Mouse (Mus musculus) C2C12 (cell line): ENCODE measurements around the gene Hibadh. TPM values are rescaled to one million over a fixed set of nuclear protein-coding genes. Genes with fewer than 3 reads are reported as not detected.

Source experiments
- H3K27me3 ChIP-seq: one replicate; pipeline ENCODE4 v1.6.1; 2011; ENCODE audit not compliant: control insufficient read depth, insufficient read depth, insufficient read length
- H3K36me3 ChIP-seq: one replicate; pipeline ENCODE4 v1.6.1; 2011; ENCODE audit not compliant: control insufficient read depth, insufficient read depth
- H3K4me3 ChIP-seq: one replicate; pipeline ENCODE4 v1.5.1; 2011; ENCODE audit warnings: mild to moderate bottlenecking, control low read depth; ENCODE audit not compliant: poor library complexity, insufficient read depth, severe bottlenecking
- H3K79me2 ChIP-seq: one replicate; pipeline ENCODE4 v1.6.1; 2011; ENCODE audit not compliant: control insufficient read depth, insufficient read depth
- H3K79me3 ChIP-seq: one replicate; pipeline ENCODE4 v1.6.1; 2011; ENCODE audit warnings: low read depth, control low read depth
- H3ac ChIP-seq: one replicate; pipeline ENCODE3; 2011; ENCODE audit warnings: low read depth; ENCODE audit not compliant: control insufficient read depth, insufficient read length
- CEBPB ChIP-seq: IDR thresholded peaks from one replicate; pipeline ENCODE4 v1.6.1; 2011; ENCODE audit warnings: low read depth, mild to moderate bottlenecking, control low read depth, moderate library complexity
- CTCF ChIP-seq: IDR thresholded peaks from one replicate; pipeline ENCODE4 v1.5.1; 2011; ENCODE audit not compliant: control insufficient read depth, insufficient read depth, insufficient read length
- FOSL1 ChIP-seq: IDR thresholded peaks from one replicate; pipeline ENCODE4 v1.8.0; 2011; ENCODE audit warnings: mild to moderate bottlenecking, low read length; ENCODE audit not compliant: poor library complexity, insufficient read depth, severe bottlenecking
- MAX ChIP-seq: IDR thresholded peaks from one replicate; pipeline ENCODE4 v1.6.1; 2011; ENCODE audit warnings: mild to moderate bottlenecking, control low read depth
- MYOD1 ChIP-seq: IDR thresholded peaks from one replicate; pipeline ENCODE4 v1.6.1; 2011; ENCODE audit warnings: low read depth; ENCODE audit not compliant: control insufficient read depth, insufficient read length
- MYOG ChIP-seq: IDR thresholded peaks from one replicate; pipeline ENCODE4 v1.6.1; 2011; ENCODE audit not compliant: control insufficient read depth, insufficient read length; ENCODE audit errors: extremely low read depth
- USF1 ChIP-seq: IDR thresholded peaks from one replicate; pipeline ENCODE4 v1.6.1; 2011; ENCODE audit warnings: low read depth, mild to moderate bottlenecking, control low read depth, moderate library complexity
- polyA plus RNA-seq: library from polyadenylated mRNA; unstranded; fragments of >200 nt; fragmentation: generic; extraction: Trizol; gene quantifications from one replicate; pipeline ENCODE4 v1.2.1, GENCODE M21; 2012; ENCODE audit warnings: missing spikeins

Hibadh gene
- polyA plus RNA-seq, 1 experiment = 26.6 TPM

DNA sequence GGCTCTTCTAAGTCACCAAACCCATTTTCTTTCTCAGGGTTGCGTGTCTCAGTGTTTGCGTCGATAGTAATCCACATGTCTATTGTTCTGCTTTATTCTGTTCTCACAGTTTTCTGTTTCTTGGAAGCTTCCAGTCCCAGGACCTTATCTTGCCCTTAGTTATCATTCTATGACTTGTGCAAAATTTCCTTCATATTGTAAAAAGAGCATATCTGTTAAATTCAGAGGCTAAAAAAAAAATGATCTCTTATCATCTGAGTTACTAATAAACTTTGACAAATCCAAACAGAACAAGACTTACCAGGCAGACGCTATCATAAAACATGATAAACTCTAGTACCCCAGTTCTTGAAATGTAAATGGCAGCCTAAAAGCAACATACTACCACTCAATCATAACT is 11.0 kb downstream of the Hibadh start:
- H3K4me3 ChIP-seq = no peak overlapping the region
- H3ac ChIP-seq = no peak overlapping the region
- TF ChIP-seq USF1 (no peak), CEBPB (no peak), MYOD1 (no peak), FOSL1 (no peak), CTCF (no peak), MYOG (no peak), MAX (no peak)
- H3K79me2 ChIP-seq = peaks cover under 1% of the 10 kb centered on the region
- no peaks in the 10 kb centered on the region for H3K27me3 ChIP-seq
- no peaks in the 10 kb centered on the region for H3K36me3 ChIP-seq
- H3K79me3 ChIP-seq = no peaks in the 10 kb centered on the region

DNA sequence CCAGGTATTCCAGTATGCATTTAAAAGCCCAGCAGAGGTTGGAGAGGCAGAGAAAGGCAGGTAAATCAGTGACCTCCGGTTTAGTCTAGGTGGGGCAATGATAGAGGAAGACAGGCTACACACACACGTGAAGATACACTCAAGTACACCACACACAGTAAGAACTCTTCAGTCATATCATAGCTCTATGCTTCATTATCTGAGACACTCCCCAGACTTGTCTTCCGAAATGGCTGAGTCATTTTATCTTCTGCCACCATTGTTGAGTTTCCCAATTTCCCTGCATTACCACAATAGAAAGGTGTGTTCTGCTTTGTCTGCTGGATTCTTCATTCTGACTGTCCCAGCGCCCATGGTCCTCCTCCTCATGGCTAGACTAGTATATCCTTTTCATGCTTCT is 13.5 kb downstream of the Hibadh start:
- no peaks in the 10 kb centered on the region for H3K79me2 ChIP-seq
- no peak for TF ChIP-seq CTCF
- H3K27me3 ChIP-seq = no peaks in the 10 kb centered on the region

DNA sequence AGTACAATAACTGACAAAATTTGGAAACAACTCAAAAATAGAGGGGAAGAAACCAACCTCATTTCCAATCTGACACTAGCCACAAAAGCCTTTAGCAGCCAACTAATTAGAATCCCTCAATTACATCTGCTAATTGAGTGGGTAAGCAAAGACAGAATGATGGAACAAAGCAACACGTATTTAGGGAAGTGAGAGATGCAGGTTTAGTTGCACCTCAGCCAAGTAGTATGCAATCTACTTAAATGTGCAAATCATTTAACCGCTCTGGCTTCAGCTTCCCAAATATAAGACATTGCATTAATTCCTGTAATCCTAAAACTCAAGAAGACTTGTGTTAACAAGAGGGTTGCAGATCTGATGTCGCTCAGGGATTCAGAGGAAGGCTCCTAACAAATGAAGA is 16.4 kb downstream of the Hibadh start:
- H3K4me3 ChIP-seq = no peak overlapping the region

More for the DNA sequence above, 13.5 kb downstream of the Hibadh start:
- Histone ChIP-seq H3K4me3 (no peak overlapping the region), H3ac (no peak overlapping the region), H3K36me3 (no peaks in the 10 kb centered on the region), H3K79me3 (no peaks in the 10 kb centered on the region)

DNA sequence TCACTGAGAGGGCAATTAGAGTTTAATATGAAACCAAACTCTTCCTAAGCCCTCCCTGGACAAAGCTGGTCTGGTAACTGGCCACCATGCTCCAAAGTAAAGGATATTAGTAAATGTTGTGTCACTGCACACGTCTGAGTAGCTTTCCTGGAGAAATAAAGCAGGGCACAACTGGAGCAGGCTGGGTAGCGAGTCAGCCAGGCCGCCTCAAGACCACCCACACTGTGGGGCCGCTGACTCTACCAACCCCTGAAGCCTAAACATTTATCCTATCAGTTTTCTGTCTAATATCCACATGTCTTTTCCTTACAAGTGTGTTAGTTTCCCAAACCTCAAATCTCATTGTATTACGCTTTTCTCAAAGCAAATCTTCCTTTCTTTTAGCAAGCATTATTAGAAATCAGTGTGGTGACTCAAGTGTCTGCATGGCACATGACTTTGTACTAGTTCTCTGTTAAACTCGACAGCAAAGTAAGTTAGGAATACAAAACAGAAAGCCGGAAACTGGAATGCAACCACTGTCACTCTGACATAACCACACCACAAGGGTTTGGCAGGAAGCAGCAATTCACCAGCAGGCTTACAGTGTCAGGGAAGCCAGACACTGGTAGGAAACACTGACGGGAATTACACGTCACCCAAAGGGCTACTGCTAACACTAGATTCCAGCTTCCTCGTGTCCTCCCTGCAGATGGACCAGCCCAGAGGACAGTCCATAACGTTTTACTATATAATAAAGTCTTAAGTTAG is 18.3 kb downstream of the Hibadh start:
- no peaks in the 10 kb centered on the region for H3K79me3 ChIP-seq
- TF ChIP-seq CTCF (no peak), FOSL1 (no peak), MYOG (no peak), CEBPB (no peak), MYOD1 (peak; percentile 16), USF1 (peak; percentile 48), MAX (no peak)
- H3K4me3 ChIP-seq = no peak overlapping the region
- H3K36me3 ChIP-seq = no peaks in the 10 kb centered on the region
- peak overlapping the region; percentile 23 for H3ac ChIP-seq
- H3K79me2 ChIP-seq = no peaks in the 10 kb centered on the region
- no peaks in the 10 kb centered on the region for H3K27me3 ChIP-seq

More for the DNA sequence above, 16.4 kb downstream of the Hibadh start:
- no peaks in the 10 kb centered on the region for H3K79me3 ChIP-seq
- no peaks in the 10 kb centered on the region for H3K79me2 ChIP-seq
- no peaks in the 10 kb centered on the region for H3K36me3 ChIP-seq
- no peaks in the 10 kb centered on the region for H3K27me3 ChIP-seq
- no peak overlapping the region for H3ac ChIP-seq
- TF ChIP-seq USF1 (no peak), MYOD1 (no peak), MAX (no peak), CTCF (no peak), FOSL1 (no peak), MYOG (no peak), CEBPB (no peak)

DNA sequence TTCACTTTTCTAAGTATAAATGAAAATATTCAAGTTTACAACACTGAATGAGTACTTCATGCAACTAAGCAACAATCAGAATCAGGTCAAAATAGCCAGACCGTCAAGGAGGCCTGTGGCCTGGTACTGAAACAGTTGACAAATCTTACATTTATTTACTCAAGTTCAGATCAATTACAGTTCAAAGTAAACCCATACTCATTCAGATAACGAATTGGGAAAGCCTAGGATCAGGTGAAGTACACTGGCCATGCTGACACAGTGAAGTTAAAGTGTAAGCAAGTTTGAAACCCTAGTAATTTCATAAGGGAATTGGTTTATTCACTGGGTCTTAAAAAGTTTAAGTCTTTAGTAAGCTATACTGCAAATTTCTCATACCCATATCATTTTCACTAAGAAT is 20.1 kb downstream of the Hibadh start:
- Histone ChIP-seq H3K79me3 (no peaks in the 10 kb centered on the region), H3K27me3 (no peaks in the 10 kb centered on the region), H3K36me3 (no peaks in the 10 kb centered on the region), H3K4me3 (no peak overlapping the region), H3K79me2 (no peaks in the 10 kb centered on the region), H3ac (no peak overlapping the region)
- TF ChIP-seq FOSL1 = no peak
- TF ChIP-seq USF1 = no peak
- no peak for TF ChIP-seq CTCF
- TF ChIP-seq MYOG = no peak
- TF ChIP-seq CEBPB = no peak
- no peak for TF ChIP-seq MAX
- TF ChIP-seq MYOD1 = no peak

DNA sequence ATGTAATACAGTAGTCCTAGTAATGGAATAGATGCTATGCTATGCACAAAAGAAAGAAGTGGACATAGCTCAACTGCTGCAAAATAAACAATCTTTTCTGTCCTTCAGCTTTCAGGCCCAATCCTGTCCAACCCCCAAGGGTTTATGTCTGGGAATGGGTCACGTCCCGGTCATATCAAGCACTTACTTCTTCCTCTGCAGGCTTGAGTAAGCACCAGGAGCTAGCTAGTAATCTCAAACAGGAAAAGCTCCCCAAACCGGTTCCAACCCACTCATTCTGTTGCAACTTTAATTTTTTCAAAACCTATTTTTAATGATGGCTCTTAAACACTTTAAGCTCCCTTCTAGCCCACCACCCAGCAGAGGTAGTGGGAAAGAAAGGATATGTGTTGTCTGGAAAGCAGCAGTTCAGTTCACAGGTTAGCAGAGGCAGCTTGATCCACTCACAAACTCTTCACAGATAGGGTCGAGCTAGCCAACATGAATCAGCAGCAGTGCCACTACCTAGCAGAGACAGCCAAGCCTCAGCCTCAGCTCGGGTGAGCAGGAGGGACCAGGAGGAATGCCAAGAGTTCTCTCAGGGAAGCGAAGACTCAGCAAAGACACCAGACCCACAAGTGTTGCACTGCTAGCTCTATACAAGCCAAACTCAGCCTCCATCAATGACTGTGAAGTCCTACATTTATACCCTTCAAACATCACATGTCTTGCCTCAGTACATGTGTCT is 30.4 kb downstream of the Hibadh start:
- no peaks in the 10 kb centered on the region for H3K79me3 ChIP-seq
- H3K4me3 ChIP-seq = no peak overlapping the region
- no peaks in the 10 kb centered on the region for H3K27me3 ChIP-seq
- H3K36me3 ChIP-seq = no peaks in the 10 kb centered on the region
- H3K79me2 ChIP-seq = no peaks in the 10 kb centered on the region
- TF ChIP-seq MAX (no peak), MYOD1 (no peak), CEBPB (no peak), USF1 (no peak), MYOG (no peak), FOSL1 (no peak), CTCF (no peak)
- no peak overlapping the region for H3ac ChIP-seq
